Mouse (Mus musculus): ENCODE measurements around the gene Pdzd2. TPM values are rescaled to one million over a fixed set of nuclear protein-coding genes. Genes with fewer than 3 reads are reported as not detected.

Pdzd2 gene
- total RNA-seq, 1 experiment from 2014 or later = 29.1 TPM

DNA sequence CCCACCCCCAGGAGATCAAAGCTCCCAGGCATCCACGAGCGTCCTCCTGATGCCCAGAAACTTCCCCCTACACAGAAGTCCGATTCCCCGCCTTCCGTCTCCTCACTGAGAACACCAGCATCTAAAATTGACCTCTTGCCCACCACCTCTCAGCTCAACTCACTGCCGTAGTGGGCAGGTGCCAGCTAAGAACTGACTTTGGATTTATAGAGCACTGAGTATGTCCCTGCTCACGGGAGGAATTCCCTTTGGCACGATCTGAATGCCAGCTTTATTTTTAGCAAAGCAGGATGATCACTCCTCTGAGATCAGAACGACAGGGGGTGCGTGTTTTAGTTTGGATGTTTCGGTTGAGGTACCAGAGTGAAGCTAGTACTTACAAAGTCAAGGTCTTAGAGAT lies 7.1 kb downstream of the Pdzd2 start:
- DNase-seq = no peak

DNA sequence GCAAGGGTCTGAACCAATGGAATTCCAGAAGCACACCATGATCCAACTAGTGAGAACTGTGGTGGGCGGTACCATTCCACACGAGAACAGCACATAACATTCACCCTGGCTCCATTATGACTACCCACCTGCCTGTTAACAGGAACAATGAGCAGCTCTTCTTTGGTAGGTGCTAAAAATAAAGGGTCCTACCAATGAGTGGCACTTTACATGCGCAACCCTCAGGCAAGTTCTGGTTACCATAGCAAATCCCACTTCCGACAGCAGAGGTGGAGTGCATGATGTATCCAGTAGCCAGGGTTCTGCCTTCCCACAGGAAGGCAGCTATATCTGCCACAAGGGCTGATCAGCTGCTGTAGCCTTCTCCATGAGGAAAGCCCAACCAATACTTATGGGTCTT lies 11.3 kb downstream of the Pdzd2 start:
- no peak for DNase-seq

DNA sequence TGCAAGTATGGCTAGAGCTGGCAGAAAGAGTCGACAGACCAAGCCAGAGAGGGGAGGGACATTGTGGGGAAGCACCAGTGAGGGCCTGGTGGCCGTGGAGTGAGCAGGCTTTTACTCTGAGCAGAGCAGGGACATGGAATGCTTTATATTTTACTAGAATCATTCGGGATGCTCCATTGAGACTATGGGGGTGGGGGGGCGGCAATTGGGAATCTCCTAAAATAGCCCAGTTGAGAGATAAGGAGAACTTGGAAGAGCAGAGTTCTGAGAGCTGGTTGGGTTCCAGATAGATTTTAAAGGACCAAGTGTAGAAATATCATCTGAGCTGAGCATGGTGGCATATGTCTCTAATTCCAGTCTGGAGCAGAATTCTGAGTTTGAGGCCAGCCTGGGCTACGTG lies 14.5 kb downstream of the Pdzd2 start:
- DNase-seq = no peak

DNA sequence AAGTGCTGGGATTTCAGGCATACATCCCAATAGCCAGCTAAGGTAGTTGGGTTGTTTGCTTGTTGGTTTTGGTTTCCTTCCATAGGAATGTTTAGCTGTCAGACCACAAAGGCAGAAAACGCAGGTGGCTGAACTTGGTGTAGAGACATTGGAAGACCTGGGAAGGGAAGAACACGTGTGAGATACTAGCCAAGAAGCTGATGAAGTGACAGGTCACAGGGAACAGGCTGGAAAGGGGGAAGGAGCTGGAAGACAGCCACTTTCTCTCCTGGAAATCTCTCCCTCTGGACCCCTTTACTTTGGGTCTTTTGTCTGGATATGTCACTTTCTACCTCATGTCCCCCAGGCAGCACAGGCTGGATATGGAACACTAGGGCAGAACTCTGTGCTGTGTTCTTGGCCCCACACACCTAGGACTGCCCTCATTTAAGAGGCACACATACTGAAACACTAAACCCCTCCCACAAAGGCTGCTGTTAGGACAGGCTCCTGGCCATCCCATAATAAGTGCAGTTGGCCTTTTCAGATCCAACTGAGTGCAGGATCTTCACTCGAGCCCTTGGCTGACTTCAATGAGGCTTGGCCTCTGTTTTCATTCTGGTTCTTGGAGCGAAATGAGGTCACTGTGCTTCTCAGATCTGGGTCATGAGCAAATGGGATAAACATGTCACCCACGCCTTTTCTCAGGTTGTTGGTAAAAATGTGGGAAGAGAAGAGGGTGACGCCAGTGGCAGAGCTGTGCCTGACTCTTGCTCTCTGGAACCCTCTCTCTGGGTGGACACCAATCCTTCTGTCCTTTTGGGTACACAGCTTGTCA lies 17.8 kb downstream of the Pdzd2 start:
- peak; percentile 25 for DNase-seq

DNA sequence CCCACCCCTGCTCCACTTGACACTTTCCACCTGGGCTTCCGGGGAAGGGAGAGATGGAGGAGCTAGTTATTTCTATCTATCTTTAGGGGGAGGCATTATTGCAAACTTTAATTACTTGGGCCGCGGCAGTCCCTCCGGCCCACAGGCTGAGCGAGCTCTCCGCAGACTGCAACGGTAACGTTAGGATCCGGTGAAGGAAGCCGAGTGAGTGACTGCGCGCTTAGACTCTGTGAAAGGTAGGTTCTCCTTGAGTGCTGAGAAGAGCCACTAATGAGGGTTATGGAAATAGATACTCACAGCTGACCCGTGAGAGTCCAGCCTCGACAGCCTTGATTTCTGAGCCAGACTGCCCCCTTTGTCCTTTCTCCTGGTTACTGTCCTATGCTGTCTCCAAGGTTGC lies 20.9 kb downstream of the Pdzd2 start:
- no peak for DNase-seq

DNA sequence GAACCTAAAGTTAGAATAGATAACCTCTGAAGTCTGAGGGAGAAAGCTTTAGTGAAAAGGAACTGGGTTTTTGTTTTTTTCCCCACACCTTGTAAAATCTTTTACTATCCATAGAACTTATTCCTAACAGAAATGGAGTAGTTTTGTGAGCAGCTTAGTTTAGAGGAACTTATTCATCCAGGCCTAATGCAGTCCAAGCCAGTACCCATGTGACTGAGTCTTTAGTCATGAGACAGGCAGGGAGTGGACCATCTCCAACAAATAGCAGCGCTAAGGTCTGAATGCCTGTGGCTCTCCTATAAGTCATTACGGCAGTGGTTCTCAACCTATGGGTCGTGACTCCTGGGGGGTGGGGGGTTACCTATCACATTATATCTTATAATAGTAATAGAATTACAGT lies 22.3 kb downstream of the Pdzd2 start:
- no peak for DNase-seq

DNA sequence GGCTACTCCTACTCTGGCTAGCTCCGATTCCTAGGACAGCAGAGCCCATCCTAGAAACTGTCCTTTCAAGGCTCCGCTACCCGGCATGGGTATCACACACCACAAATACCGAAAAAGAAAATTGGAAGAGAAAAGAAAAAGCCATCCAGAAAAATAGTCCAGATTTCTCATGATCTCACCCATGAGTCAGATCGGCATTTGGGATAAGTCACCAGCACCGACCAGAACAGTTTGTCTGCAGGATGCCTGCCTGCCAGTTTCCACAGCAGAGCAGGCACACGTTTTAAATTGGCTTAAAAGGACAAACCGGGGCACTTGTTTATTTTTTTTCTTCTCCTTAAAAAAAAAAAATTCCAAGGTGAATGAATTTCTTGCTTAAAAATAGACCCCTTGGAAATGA lies 22.8 kb downstream of the Pdzd2 start:
- DNase-seq = no peak

DNA sequence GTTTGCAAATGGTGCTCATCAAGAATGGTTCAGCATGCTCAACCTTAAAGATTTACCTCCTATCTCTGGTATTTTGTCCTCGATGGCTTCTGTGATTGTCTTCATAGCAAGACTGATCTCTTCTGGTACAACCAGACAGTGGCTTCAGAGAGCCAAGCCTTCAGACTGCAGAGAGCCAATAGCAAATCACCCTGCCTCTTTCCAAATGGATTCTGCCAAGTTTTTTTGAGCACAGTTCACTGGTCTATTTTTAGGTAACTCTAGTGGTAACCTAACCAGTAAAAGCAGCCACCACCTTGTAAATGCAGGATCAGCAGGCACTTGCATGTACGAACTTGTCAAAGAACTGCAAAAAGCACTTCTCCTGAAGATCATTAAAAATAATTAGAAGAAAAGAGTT lies 25.4 kb downstream of the Pdzd2 start:
- DNase-seq = no peak

DNA sequence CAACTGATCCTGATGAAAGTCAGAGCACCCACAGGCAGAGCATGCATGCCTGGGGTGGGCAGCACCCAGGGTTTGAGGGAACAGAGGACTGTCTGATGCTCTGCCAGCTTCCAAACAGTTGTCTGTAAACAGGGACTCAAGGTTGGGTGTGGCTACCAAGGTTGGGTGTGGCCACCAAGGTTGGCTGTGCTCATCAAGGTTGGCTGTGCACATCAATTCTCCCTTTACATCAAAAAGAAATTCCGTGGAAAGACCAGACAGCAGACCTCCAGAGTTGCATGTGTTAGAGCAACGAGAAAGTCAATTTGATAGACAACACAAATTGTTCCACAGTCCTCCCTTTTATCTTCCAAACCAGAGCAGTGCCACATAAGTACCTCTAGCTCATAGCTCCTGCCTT lies 26.5 kb downstream of the Pdzd2 start:
- no peak for DNase-seq

DNA sequence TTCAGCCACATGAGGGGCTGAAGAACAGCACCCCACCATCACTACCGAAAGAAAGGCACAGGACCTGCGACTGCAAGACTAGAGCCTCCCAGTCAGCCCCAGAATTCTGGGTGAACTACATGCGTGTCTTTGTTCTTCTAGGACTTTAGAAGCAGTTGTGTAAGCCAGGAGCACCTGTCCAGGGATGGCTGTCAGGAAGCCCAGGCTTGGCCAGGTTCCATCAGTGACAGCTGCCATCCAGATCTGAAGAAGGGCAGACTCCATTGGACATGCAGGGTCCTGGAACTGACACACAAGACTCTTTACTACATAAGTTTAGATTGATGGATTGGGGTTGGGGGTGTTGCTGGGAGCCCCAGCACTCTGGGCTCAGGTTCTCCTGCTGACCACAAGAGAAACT lies 29.7 kb downstream of the Pdzd2 start:
- no peak for DNase-seq

DNA sequence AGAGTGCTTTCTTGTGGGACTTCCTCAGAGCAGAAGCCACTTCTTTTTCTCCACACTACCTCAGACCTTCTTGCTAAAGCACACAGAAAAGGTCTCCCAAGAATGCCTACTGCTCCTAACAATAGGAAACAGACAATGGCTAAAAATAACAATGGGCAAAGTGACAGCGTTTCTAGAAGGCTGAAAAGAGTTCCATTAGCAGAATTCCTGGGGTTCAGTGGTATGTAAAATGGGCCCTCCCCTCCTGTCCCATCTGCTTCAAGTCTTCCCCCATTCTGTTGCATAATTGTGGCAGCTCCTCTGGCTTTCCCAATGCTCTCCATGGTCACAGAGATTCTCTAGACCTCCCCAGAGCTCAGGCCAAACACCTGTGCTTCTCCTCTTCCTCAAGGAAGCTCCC lies 31.4 kb downstream of the Pdzd2 start:
- no peak for DNase-seq

DNA sequence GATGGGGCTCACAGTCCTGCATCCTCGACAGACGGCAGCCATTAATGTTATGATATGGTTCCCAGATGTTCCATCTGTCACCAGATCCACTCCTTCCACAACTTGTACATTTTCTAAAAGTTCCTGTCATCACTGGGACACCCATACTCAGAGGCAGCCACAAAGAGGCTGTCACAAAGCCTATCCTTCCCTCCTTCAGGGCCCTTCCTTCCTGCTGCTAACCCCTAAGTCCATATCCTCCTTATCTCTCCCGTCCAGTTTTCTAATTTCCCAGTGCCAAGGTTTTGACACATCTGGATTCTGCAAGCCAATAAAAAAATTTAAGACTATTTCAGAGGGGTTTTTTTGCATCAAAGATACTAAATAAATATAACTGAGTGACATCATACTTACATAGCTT lies 32.8 kb downstream of the Pdzd2 start:
- no peak for DNase-seq

DNA sequence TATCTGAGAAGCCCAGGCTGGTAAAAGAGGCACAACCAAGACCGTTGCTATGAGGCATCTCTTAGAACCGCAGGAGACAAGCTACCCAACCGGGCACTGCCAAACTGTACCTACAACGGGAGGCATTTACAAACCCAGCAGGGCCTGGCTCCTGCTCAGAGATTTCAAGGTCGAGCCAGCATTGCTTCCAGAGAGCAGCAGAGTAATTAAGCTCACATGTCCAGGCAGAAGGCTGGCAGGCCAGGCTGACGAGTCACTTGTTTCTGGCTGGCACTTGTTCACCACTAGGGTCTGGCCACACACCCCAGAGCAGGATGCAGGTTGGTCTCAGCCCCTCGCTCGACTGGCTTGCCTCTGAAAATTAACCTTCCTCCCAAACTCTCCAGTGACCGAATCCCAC lies 39.4 kb downstream of the Pdzd2 start:
- peak; percentile 62 for DNase-seq

DNA sequence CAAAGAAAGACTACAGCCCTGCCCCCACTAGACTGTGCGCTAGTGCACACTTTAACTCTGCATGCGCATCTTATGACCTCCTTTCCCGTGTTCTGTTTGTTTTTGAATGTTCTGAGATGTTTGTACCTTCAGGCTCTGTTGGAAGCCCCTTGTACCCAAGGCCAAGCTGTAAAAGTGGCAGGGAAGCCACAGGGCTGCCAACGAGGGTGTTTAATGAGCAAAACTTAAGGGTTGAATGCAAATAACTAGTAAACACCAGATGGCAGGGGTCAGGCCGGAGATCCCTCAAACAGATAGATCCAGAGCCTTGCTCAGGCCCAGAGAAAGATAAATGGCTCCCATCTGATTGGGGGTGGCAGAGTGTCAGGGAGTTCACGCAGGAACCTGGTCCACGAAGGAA lies 42.0 kb downstream of the Pdzd2 start:
- DNase-seq = no peak

DNA sequence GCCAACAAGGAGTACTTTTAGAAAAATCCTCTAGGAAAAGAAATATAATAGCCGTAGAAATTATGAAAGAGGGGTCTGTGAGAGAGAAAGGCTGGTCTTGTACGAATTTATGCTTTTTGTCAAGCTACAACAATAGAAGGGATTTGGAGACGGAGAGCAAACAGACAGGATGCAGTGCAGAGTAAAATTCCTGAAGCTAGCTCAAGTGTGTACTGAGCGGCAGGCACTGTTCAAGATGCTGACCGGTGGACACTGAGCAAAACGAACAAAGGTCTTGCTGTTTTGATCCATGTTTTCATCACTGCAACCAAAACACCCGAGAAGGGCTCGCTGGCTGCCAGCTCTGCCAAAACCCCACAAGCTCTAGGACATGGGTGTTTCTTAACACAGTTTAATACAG lies 42.8 kb downstream of the Pdzd2 start:
- DNase-seq = no peak

DNA sequence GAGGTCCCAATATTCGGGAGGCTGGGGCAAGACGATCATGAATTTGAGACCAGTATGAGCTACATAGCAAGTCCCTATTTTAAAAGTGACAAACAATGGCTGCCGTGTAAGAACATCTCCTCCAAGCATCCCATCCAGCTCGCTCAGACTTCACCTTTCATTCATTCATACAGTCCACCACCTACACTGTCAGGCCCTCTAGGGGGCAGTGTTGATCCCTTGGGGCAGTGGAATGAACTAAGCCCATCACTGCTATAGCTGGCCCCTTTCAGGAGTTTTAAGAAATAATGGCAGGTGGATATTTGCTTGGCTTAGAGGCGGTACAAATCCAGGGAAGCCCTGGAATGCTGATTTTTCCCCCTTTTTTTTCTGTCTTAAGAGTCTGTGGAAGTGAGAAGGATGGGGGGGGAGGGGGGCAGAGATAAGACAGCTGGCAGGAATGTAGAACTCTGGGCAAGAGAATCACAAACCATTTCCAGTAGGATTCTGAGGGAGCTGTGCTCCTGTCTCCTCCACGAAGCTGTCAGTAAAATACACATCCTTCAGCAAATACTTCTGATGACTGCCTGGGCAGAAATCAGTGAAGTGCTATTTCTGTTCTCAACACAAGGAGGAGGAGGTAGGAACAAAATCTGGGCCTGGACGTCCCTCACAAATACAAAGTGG lies 49.9 kb downstream of the Pdzd2 start:
- peak; percentile 34 for DNase-seq

DNA sequence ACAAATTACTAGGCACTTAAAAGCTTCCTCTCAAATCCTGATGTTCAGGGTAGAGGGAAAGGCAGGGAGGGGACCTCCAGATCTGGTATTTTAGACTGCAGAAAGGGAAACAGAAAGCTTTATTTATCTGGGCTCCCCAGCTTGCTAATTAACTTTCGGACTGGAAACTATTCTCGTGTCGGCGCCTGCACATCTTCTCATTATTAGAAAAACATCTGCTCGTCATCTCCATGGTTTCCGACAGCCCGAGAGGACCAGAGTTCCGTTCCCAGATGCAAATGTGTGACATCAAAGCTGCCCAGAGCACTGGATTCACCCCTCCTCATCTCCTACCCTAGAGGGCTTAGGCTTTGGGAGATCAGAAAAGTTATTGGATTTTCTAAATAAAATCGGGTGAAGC lies 57.2 kb downstream of the Pdzd2 start:
- no peak for DNase-seq

DNA sequence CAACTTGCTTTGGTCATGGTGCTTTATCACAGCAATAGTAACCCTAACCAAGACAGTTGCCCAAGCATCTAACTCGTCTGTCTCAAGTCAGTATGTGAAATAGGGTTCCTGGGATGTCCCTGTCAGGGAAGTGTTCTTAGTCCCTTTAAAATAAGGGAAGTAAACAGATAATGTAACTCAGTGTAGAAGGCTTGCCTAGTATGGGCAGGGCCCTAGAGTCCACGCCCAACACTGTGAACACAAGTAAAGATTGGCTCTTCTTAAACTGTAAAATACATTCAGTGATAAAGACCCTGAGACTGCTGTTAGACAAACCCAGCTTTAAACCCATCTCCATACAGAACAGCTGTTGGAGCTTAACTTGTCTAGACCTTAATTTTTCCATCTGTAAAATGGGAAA lies 57.8 kb downstream of the Pdzd2 start:
- no peak for DNase-seq

DNA sequence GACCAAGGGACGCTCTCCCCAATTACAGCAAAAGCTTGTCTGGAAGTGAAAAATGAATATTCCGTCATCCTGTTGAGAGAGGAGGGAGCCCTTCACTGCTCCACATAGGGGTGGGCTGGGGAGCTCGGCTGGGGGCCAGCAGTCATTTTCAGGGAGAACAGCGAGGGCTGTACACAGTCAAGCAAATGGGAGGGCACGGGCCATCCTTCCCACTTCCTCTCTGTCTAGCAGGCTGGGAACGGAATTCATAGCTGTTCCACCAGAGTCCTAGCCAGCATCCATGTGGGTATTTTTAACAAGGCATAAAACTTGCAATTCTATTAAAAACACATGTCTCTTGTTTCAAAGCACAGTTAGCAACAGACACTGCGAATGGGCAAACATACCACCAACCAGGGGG lies 59.0 kb downstream of the Pdzd2 start:
- DNase-seq = peak; percentile 18

DNA sequence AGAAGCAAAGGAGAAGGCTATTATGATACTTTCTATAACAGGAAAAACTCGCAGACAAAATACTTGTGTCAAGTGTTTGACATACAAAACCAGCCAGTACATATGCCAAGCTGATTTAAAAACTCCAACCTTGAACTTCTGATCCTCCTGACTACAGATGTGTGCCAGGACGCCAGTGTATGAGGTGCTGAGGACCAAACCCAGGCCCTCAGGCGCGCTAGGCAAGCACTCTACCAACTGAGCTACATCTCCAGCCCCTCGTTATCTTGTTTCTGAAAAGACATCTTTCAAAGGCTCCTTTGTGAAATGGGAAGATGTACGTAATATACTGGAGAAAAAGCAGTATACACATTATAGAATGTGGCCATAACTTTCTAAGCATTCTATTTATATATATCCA lies 59.7 kb downstream of the Pdzd2 start:
- no peak for DNase-seq

DNA sequence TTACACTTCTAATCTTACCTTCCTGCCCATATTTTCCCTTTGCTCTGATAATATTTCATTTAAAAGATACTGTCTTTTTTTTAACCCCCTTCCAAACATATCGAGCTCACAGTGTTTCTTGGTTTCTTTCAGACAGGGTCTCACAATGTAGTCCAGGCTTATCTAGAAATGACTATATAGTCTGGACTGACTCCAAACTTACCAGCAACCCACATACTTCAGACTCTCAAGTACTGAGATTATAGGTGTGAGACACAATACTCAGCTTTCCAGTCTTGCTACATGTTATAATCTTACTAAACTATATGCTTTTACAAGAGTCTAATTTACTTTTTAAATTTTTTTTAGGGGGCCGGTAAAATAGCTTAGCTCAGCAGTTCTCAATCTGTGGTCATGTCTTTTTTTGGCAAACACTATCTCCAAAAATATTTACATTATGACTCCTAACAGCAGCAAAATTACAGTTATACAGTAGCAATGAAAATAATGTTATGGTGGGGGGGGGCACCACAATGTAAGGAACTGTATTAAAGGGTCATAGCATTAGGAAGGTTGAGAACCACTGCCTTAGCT lies 61.1 kb downstream of the Pdzd2 start:
- DNase-seq = no peak

DNA sequence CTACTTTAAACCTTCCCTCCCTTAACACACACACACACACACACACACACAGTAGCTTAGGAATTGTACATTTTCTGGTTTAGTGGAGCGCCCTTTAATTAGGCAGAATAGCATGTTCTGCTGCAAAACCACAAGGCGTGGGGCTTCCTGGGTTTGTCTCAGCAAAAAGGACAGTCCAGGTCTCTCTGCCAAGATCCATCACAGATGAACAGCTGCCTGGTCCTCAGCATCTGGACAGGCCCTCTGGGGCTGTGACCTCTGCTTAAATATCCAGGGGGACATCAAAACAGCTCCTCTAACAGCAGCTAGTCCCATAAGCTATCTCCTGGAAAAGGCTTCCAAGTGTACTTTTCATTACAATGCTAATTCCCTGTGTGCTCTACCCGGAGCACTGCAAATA lies 64.4 kb downstream of the Pdzd2 start:
- no peak for DNase-seq

DNA sequence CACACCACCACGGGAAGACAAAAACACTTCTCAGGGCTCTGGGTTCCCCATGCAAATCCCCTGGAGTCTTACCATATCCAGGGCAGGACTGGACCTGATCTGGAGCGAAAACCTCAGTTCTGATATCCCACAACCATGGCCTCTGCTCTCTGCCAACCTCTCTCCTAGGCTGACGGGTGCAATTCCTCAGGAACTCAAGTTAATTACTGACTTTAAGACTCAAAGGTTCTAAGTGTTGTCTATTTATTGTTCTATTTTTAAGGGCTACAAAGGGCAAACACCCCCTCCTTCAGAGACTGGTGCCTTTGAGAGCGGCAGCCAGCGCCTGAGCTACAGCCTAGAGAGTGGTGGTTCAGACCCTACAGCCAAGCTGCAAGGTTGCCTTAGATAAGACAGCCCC lies 65.7 kb downstream of the Pdzd2 start:
- no peak for DNase-seq
